Comparison of ENCODE assay signal across 18 mouse cellular contexts in the genomic region with DNA sequence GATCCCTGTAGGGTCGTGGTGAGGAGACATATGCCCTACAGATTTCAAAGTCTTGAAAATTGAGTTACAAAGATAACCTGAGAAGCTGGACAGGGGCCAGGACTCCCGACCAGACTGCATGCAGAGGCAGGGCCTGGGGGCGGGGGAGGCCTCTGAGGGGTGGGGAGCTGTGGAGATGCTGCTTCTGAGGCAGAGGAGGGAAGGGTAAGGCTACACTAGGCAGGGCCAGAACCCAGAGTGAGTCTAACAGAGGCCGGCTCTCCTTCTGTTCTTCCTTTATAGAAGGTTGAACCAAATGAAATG.
DNase-seq lines count a peak whose midpoint lies in the region; ATAC-seq and TF ChIP-seq lines count a peak whose summit lies in the region.
"Had no signal": no experiment of that assay in that cellular context is flagged by ENCODE, and none has a peak within 500 bp of the region (broad histone marks: within the 10 kb centered on the region; RNA-seq: fewer than 3 reads in every experiment).

No protein-coding gene starts in this region.

- H3K27ac ChIP-seq in heart, embryonic 11.5 days (ENCODE audit: low read depth, low read length), result peak overlapping the region; percentile 74
- H3K27ac ChIP-seq in hindbrain, embryonic 13.5 days, result peak overlapping the region; percentile 8; the same call in 1 of the 2 replicates
- no peak overlapping the region for H3K27ac ChIP-seq in hindbrain, embryonic 10.5 days
- H3K27ac ChIP-seq in neural tube, embryonic 13.5 days (replicated peaks), result no peak overlapping the region
- H3K27ac ChIP-seq in neural tube, embryonic 15.5 days (replicated peaks), result no peak overlapping the region
- no peak overlapping the region for H3K27ac ChIP-seq in stomach, postnatal 0 days (replicated peaks)
- H3K27ac ChIP-seq: forebrain, embryonic 13.5 days; hindbrain, embryonic 15.5 days; intestine, embryonic 15.5 days had no signal

- 0 out of 2 replicates have a peak, but pooled peaks have one; percentile 49 for ATAC-seq in heart, embryonic 11.5 days (replicated peaks; ENCODE audit: insufficient number of reproducible peaks, low FRiP score, low TSS enrichment)
- no peak for ATAC-seq in hindbrain, embryonic 13.5 days (ENCODE audit: low FRiP score)
- no peak for ATAC-seq in neural tube, embryonic 13.5 days (ENCODE audit: low read depth)
- no peak for ATAC-seq in neural tube, embryonic 15.5 days (ENCODE audit: low FRiP score)
- ATAC-seq in stomach, postnatal 0 days (ENCODE audit: low FRiP score, low TSS enrichment), result no peak
- ATAC-seq: forebrain, embryonic 13.5 days; intestine, embryonic 15.5 days; midbrain, embryonic 16.5 days had no signal

- intact Hi-C loops in heart, postnatal 14 days (cut with DNase I), result no loop called here

- H3K9ac ChIP-seq in heart, embryonic 11.5 days (ENCODE audit: low read depth, low read length), result no peak overlapping the region
- H3K9ac ChIP-seq in hindbrain, embryonic 13.5 days, result no peak overlapping the region
- H3K9ac ChIP-seq in neural tube, embryonic 13.5 days, result peak overlapping the region; percentile 12; the same call in 1 of the 2 replicates
- H3K9ac ChIP-seq in neural tube, embryonic 15.5 days (replicated peaks), result no peak overlapping the region
- H3K9ac ChIP-seq in stomach, postnatal 0 days (ENCODE audit: low read length), result no peak overlapping the region
- H3K9ac ChIP-seq: forebrain, embryonic 13.5 days; hindbrain, embryonic 15.5 days; intestine, embryonic 15.5 days had no signal

- 41% methylated on average over 4 of the region's 4 CpGs for WGBS in heart, embryonic 11.5 days (ENCODE audit: insufficient replicate concordance)
- WGBS in hindbrain, embryonic 13.5 days, result 73% methylated on average over 4 of the region's 4 CpGs
- 75% methylated on average over 4 of the region's 4 CpGs for WGBS in hindbrain, embryonic 10.5 days
- 67% methylated on average over 4 of the region's 4 CpGs for WGBS in neural tube, embryonic 13.5 days
- WGBS in neural tube, embryonic 15.5 days, result 72% methylated on average over 4 of the region's 4 CpGs
- WGBS in stomach, postnatal 0 days, result 48% methylated on average over 4 of the region's 4 CpGs

- no peak overlapping the region for H3K4me2 ChIP-seq in heart, embryonic 11.5 days
- H3K4me2 ChIP-seq in hindbrain, embryonic 13.5 days, result no peak overlapping the region
- no peak overlapping the region for H3K4me2 ChIP-seq in neural tube, embryonic 13.5 days
- no peak overlapping the region for H3K4me2 ChIP-seq in neural tube, embryonic 15.5 days
- H3K4me2 ChIP-seq in stomach, postnatal 0 days (replicated peaks; ENCODE audit: low read depth), result no peak overlapping the region
- H3K4me2 ChIP-seq: forebrain, embryonic 13.5 days; hindbrain, embryonic 15.5 days; intestine, embryonic 15.5 days; liver, embryonic 11.5 days had no signal

- no peak for TF ChIP-seq CTCF in stomach, postnatal 0 days (IDR thresholded peaks at IDR 0.05; ENCODE audit: low read depth)

- no peaks in the 10 kb centered on the region for H3K27me3 ChIP-seq in heart, embryonic 11.5 days (ENCODE audit: control insufficient read depth, insufficient read depth, low read length)
- no peaks in the 10 kb centered on the region for H3K27me3 ChIP-seq in hindbrain, embryonic 13.5 days
- no peaks in the 10 kb centered on the region for H3K27me3 ChIP-seq in hindbrain, embryonic 10.5 days (ENCODE audit: insufficient read depth, poor library complexity, severe bottlenecking)
- no peaks in the 10 kb centered on the region for H3K27me3 ChIP-seq in neural tube, embryonic 13.5 days
- H3K27me3 ChIP-seq in neural tube, embryonic 15.5 days (replicated peaks), result no peaks in the 10 kb centered on the region
- no peaks in the 10 kb centered on the region for H3K27me3 ChIP-seq in stomach, postnatal 0 days (ENCODE audit: control insufficient read depth, insufficient read depth, low read length)
- H3K27me3 ChIP-seq: CH12.LX; forebrain, embryonic 13.5 days; hindbrain, embryonic 15.5 days; intestine, embryonic 15.5 days had no signal

- H3K4me3 ChIP-seq in heart, embryonic 11.5 days (ENCODE audit: low read depth, low read length), result no peak overlapping the region
- no peak overlapping the region for H3K4me3 ChIP-seq in hindbrain, embryonic 13.5 days
- H3K4me3 ChIP-seq in hindbrain, embryonic 10.5 days, result no peak overlapping the region
- H3K4me3 ChIP-seq in neural tube, embryonic 13.5 days, result no peak overlapping the region
- no peak overlapping the region for H3K4me3 ChIP-seq in neural tube, embryonic 15.5 days (replicated peaks)
- no peak overlapping the region for H3K4me3 ChIP-seq in stomach, postnatal 0 days (ENCODE audit: low read depth, low read length)
- H3K4me3 ChIP-seq: erythroblast, embryonic 14.5 days; forebrain, embryonic 13.5 days; hindbrain, embryonic 15.5 days; intestine, embryonic 15.5 days had no signal

- H3K4me1 ChIP-seq in heart, embryonic 11.5 days (ENCODE audit: control insufficient read depth, insufficient read depth, low read length), result peaks cover 8% of the 10 kb centered on the region
- peaks cover 3% of the 10 kb centered on the region; the same call in 1 of the 2 replicates for H3K4me1 ChIP-seq in hindbrain, embryonic 13.5 days (replicated peaks)
- H3K4me1 ChIP-seq in hindbrain, embryonic 10.5 days (replicated peaks), result no peaks in the 10 kb centered on the region; the same call in 1 of the 2 replicates
- no peaks in the 10 kb centered on the region for H3K4me1 ChIP-seq in neural tube, embryonic 13.5 days (replicated peaks)
- no peaks in the 10 kb centered on the region for H3K4me1 ChIP-seq in neural tube, embryonic 15.5 days
- no peaks in the 10 kb centered on the region for H3K4me1 ChIP-seq in stomach, postnatal 0 days (replicated peaks; ENCODE audit: control insufficient read depth, insufficient read depth)
- H3K4me1 ChIP-seq: forebrain, embryonic 13.5 days; hindbrain, embryonic 15.5 days; intestine, embryonic 15.5 days had no signal

- H3K9me3 ChIP-seq in heart, embryonic 11.5 days (replicated peaks; ENCODE audit: control insufficient read depth, low read length), result no peaks in the 10 kb centered on the region
- no peaks in the 10 kb centered on the region for H3K9me3 ChIP-seq in hindbrain, embryonic 13.5 days
- no peaks in the 10 kb centered on the region for H3K9me3 ChIP-seq in hindbrain, embryonic 10.5 days
- H3K9me3 ChIP-seq in neural tube, embryonic 13.5 days, result no peaks in the 10 kb centered on the region
- H3K9me3 ChIP-seq in neural tube, embryonic 15.5 days (replicated peaks), result no peaks in the 10 kb centered on the region
- no peaks in the 10 kb centered on the region for H3K9me3 ChIP-seq in stomach, postnatal 0 days (ENCODE audit: control insufficient read depth, low read length)
- H3K9me3 ChIP-seq: forebrain, embryonic 13.5 days; hindbrain, embryonic 15.5 days; intestine, embryonic 15.5 days had no signal

- TF ChIP-seq EP300 in stomach, postnatal 0 days (optimal IDR thresholded peaks at IDR 0.05), result no peak

- no peak for DNase-seq in heart, postnatal 14 days
- DNase-seq in hindbrain, embryonic 10.5 days (ENCODE audit: low spot score), result no peak
- no peak for DNase-seq in stomach, postnatal 0 days (ENCODE audit: low spot score)
- DNase-seq: cerebellum, adult 8-10 months; left cerebral cortex, postnatal 4 days; lung, adult 18-20 months; retina, postnatal 1 day had no signal

- H3K36me3 ChIP-seq in heart, embryonic 11.5 days (ENCODE audit: control insufficient read depth, insufficient read depth, low read length), result peaks cover 6% of the 10 kb centered on the region
- H3K36me3 ChIP-seq in hindbrain, embryonic 13.5 days, result peaks cover 77% of the 10 kb centered on the region
- H3K36me3 ChIP-seq in hindbrain, embryonic 10.5 days, result peaks cover 85% of the 10 kb centered on the region
- H3K36me3 ChIP-seq in neural tube, embryonic 13.5 days, result peaks cover 85% of the 10 kb centered on the region
- H3K36me3 ChIP-seq in neural tube, embryonic 15.5 days, result peaks cover 63% of the 10 kb centered on the region
- peaks cover 17% of the 10 kb centered on the region; the same call in 1 of the 2 replicates for H3K36me3 ChIP-seq in stomach, postnatal 0 days (ENCODE audit: control insufficient read depth, insufficient read depth, low read length)

Comparison
In these comparisons a context has a peak if more than half of its experiments do, and no peak if none do; other contexts are left out.
1. H3K27ac ChIP-seq: peak in heart, embryonic 11.5 days (single experiment) and hindbrain, embryonic 13.5 days (single experiment); none in hindbrain, embryonic 10.5 days (single experiment), neural tube, embryonic 13.5 days (single experiment), neural tube, embryonic 15.5 days (single experiment) and stomach, postnatal 0 days (single experiment).